Mouse (Mus musculus): ENCODE data around the gene Notch4. TPM values are rescaled to one million over a fixed set of nuclear protein-coding genes. Genes with fewer than 3 reads are reported as not detected.
A peak's percentile ranks its signal among the peaks of the same experiment; 100 is the strongest.

Gene Notch4
- polyA plus RNA-seq, 1 experiment from 2014 or later, result 11.1 TPM

DNA sequence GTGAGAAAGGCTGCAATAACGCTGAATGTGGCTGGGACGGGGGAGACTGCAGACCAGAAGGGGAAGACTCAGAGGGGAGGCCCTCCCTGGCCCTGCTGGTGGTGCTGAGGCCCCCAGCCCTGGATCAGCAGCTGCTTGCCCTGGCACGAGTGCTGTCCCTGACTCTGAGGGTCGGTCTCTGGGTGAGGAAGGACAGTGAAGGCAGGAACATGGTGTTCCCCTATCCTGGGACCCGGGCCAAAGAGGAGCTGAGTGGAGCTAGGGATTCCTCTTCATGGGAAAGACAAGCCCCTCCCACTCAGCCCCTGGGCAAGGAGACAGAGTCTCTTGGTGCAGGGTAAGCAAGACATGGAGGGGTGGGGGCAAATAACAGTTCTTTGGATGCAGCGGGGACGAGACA is 19.3 kb downstream of the Notch4 start:
- DNase-seq (ENCODE audit: low spot score), result no peak
- WGBS, result 68% methylated on average over 7 of the region's 7 CpGs
- peaks cover 15% of the 10 kb centered on the region for H3K4me1 ChIP-seq (replicated peaks; ENCODE audit: control insufficient read depth, insufficient read depth, low read length)
- H3K9ac ChIP-seq, result no peak overlapping the region
- no peaks in the 10 kb centered on the region for H3K27me3 ChIP-seq (ENCODE audit: control insufficient read depth, insufficient read depth, low read length)
- no peaks in the 10 kb centered on the region for H3K36me3 ChIP-seq (replicated peaks; ENCODE audit: control insufficient read depth, insufficient read depth)
- ATAC-seq (ENCODE audit: low FRiP score), result no peak
- H3K27ac ChIP-seq, result no peak overlapping the region
- no peak overlapping the region for H3K4me3 ChIP-seq (replicated peaks; ENCODE audit: low read length)
- H3K9me3 ChIP-seq (ENCODE audit: control insufficient read depth, low read length), result no peaks in the 10 kb centered on the region
- no peak overlapping the region for H3K4me2 ChIP-seq (replicated peaks)

DNA sequence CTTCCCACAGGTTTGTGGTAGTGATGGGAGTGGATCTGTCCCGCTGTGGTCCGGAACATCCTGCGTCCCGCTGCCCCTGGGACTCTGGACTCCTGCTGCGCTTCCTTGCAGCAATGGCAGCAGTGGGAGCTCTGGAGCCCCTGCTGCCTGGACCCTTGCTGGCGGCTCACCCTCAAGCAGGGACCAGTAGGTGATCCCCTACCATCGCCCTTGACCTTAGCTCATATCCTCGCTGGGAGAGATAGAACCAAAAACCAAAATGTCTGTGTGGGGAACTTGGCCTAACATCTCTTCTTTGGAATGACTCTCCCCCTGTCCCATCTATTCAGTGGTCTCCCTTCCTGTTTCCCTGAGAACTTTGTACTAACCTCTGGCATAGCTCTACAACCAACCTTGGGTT is 19.8 kb downstream of the Notch4 start:
- H3K27me3 ChIP-seq (ENCODE audit: control insufficient read depth, insufficient read depth, low read length), result no peaks in the 10 kb centered on the region

DNA sequence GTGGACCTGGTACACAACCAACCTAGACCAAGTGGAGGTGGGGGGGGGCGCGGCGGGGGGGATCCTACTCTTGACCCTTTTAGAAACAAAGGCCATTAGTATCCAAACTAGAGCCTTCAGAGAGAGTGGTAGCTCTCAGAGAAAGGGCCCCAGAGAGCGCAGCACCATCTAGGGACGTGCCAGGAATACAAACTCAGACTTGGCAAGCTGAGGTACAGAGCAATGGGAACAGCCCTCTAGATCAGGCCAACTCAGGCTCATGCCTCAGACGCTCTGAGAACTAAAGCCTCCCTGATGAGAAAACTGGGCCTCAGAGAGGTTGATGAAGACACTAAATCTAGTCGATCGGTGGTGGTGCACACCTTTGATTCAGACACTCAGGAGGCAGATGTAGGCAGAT is 21.1 kb downstream of the Notch4 start:
- no peaks in the 10 kb centered on the region for H3K9me3 ChIP-seq (ENCODE audit: control insufficient read depth, low read length)
- peak overlapping the region; percentile 98 for H3K27ac ChIP-seq
- no peak overlapping the region for H3K4me2 ChIP-seq (replicated peaks)
- no peak overlapping the region for H3K4me3 ChIP-seq (replicated peaks; ENCODE audit: low read length)
- no peak overlapping the region for H3K9ac ChIP-seq
- DNase-seq (ENCODE audit: low spot score) (no peak), ATAC-seq (ENCODE audit: low FRiP score) (no peak)
- no peaks in the 10 kb centered on the region for H3K36me3 ChIP-seq (replicated peaks; ENCODE audit: control insufficient read depth, insufficient read depth)
- H3K4me1 ChIP-seq (replicated peaks; ENCODE audit: control insufficient read depth, insufficient read depth, low read length), result peaks cover 26% of the 10 kb centered on the region
- H3K27me3 ChIP-seq (ENCODE audit: control insufficient read depth, insufficient read depth, low read length), result no peaks in the 10 kb centered on the region
- WGBS, result 86% methylated on average over 8 of the region's 8 CpGs

More for the DNA sequence above, 19.8 kb downstream of the Notch4 start:
- 87% methylated on average over 8 of the region's 8 CpGs for WGBS
- no peaks in the 10 kb centered on the region for H3K36me3 ChIP-seq (replicated peaks; ENCODE audit: control insufficient read depth, insufficient read depth)
- DNase-seq (ENCODE audit: low spot score) (no peak), ATAC-seq (ENCODE audit: low FRiP score) (no peak)
- no peaks in the 10 kb centered on the region for H3K9me3 ChIP-seq (ENCODE audit: control insufficient read depth, low read length)
- H3K4me3 ChIP-seq (replicated peaks; ENCODE audit: low read length), result no peak overlapping the region
- peaks cover 17% of the 10 kb centered on the region for H3K4me1 ChIP-seq (replicated peaks; ENCODE audit: control insufficient read depth, insufficient read depth, low read length)
- no peak overlapping the region for H3K9ac ChIP-seq
- H3K4me2 ChIP-seq (replicated peaks), result no peak overlapping the region
- no peak overlapping the region for H3K27ac ChIP-seq

DNA sequence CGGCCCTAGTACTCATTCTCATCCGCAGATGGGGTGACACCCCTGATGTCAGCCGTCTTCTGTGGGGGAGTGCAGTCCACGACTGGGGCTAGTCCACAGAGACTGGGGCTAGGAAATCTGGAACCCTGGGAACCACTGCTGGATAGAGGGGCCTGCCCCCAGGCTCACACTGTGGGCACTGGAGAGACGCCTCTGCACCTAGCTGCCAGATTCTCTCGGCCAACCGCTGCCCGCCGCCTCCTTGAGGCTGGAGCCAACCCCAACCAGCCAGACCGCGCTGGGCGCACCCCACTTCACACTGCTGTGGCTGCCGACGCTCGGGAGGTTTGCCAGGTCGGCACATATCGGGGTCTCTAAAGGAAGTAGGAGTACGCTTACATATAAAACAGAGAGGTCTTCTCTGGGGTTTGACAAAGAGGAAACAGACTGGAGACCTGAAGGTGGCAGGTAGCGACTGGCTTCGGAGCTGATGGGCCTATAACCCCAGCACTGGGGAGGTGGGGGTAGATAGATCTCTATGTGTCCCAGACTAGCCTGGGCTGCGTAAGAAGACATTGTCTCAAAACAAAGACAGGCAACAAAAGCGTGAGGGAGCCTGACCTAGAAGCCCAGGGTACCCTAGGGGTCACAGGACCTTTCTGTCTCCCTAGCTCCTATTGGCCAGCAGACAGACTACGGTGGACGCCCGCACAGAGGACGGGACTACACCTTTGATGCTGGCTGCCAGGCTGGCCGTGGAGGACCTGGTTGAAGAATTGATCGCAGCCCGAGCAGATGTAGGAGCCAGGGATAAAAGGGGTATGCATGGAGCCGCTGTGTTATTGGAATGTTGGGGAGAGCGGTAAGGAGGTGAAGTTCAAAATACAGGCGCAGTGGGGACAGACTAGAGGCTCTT is 22.1 kb downstream of the Notch4 start:
- peak overlapping the region; percentile 95 for H3K9ac ChIP-seq
- peak overlapping the region; percentile 98 for H3K4me2 ChIP-seq (replicated peaks)
- no peaks in the 10 kb centered on the region for H3K27me3 ChIP-seq (ENCODE audit: control insufficient read depth, insufficient read depth, low read length)
- ATAC-seq (ENCODE audit: low FRiP score) (peak; percentile 7), DNase-seq (ENCODE audit: low spot score) (peak; percentile 54)
- peaks cover 36% of the 10 kb centered on the region for H3K4me1 ChIP-seq (replicated peaks; ENCODE audit: control insufficient read depth, insufficient read depth, low read length)
- H3K36me3 ChIP-seq (replicated peaks; ENCODE audit: control insufficient read depth, insufficient read depth), result no peaks in the 10 kb centered on the region
- H3K27ac ChIP-seq, result peak overlapping the region; percentile 98
- WGBS, result 12% methylated on average over 32 of the region's 32 CpGs
- no peaks in the 10 kb centered on the region for H3K9me3 ChIP-seq (ENCODE audit: control insufficient read depth, low read length)
- peak overlapping the region; percentile 74 for H3K4me3 ChIP-seq (replicated peaks; ENCODE audit: low read length)

DNA sequence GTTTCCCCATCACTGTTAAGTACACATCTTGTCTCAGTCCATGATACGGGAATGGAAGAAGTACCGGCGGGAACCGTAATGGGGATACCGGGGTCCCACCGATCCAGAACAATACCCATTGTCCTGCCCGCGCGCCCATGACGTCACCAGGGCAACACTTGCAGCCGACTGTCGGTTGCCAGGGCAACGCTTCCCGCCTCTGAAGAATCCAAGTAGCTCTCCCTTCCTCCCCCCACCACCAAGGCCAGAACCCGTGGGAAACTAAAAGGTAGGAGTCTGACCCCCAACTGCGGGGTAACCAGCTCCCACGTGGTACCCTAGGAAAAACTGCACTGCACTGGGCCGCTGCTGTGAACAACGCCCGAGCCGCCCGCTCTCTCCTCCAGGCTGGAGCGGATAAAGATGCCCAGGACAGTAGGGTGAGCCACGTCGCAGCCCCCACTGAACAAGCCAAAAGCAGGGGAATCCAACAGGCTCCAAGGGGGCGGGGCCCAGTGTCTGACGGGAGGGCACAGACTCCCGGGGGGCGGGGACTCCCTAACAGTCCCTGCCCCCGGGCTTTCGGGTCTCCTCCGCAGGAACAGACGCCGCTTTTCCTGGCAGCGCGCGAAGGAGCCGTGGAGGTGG is 22.8 kb downstream of the Notch4 start:
- DNase-seq (ENCODE audit: low spot score) (peak; percentile 87), ATAC-seq (ENCODE audit: low FRiP score) (peak; percentile 73)
- peak overlapping the region; percentile 74 for H3K4me3 ChIP-seq (replicated peaks; ENCODE audit: low read length)
- peak overlapping the region; percentile 98 for H3K27ac ChIP-seq
- H3K4me1 ChIP-seq (replicated peaks; ENCODE audit: control insufficient read depth, insufficient read depth, low read length), result peaks cover 43% of the 10 kb centered on the region
- WGBS, result under 1% methylated on average over 37 of the region's 38 CpGs
- H3K9me3 ChIP-seq (ENCODE audit: control insufficient read depth, low read length), result no peaks in the 10 kb centered on the region
- H3K4me2 ChIP-seq (replicated peaks), result peak overlapping the region; percentile 98
- peak overlapping the region; percentile 95 for H3K9ac ChIP-seq
- no peaks in the 10 kb centered on the region for H3K36me3 ChIP-seq (replicated peaks; ENCODE audit: control insufficient read depth, insufficient read depth)
- no peaks in the 10 kb centered on the region for H3K27me3 ChIP-seq (ENCODE audit: control insufficient read depth, insufficient read depth, low read length)

DNA sequence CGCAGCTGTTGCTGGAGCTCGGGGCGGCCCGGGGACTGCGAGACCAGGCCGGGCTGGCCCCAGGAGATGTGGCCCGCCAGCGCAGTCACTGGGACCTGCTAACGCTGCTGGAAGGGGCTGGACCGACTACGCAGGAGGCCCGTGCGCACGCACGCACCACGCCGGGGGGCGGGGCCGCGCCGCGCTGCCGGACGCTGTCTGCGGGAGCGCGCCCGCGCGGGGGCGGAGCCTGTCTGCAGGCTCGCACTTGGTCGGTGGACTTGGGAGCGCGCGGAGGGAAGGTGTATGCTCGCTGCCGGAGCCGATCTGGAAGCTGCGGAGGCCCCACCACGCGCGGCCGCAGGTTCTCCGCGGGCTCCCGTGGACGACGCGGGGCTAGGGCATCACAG is 23.3 kb downstream of the Notch4 start:
- H3K4me1 ChIP-seq (replicated peaks; ENCODE audit: control insufficient read depth, insufficient read depth, low read length), result peaks cover 43% of the 10 kb centered on the region
- peak overlapping the region; percentile 74 for H3K4me3 ChIP-seq (replicated peaks; ENCODE audit: low read length)
- 1% methylated on average over 49 of the region's 50 CpGs for WGBS

DNA sequence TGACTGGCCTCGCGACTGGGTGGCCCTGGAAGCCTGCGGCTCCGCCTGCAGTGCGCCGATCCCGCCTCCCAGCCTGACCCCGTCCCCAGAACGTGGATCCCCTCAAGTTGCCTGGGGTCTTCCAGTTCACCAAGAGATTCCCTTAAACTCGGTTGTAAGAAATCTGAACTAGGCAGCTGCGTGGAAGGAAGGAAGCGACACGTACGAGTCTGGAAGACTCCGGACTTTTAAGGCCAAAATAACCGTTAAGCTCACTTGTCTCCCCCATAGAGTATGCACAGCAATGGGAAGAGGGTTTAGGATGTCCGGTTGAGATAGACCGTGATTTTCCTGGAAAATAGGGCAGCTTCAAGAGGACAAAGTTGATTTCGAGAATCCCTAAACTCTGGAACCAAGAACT is 23.7 kb downstream of the Notch4 start:
- H3K27ac ChIP-seq, result peak overlapping the region; percentile 98
- H3K4me1 ChIP-seq (replicated peaks; ENCODE audit: control insufficient read depth, insufficient read depth, low read length), result peaks cover 43% of the 10 kb centered on the region
- no peak for ATAC-seq (ENCODE audit: low FRiP score)
- peak overlapping the region; percentile 95 for H3K9ac ChIP-seq
- DNase-seq (ENCODE audit: low spot score), result no peak
- H3K4me2 ChIP-seq (replicated peaks), result peak overlapping the region; percentile 98
- H3K36me3 ChIP-seq (replicated peaks; ENCODE audit: control insufficient read depth, insufficient read depth), result no peaks in the 10 kb centered on the region
- WGBS, result 3% methylated on average over 19 of the region's 19 CpGs
- no peaks in the 10 kb centered on the region for H3K27me3 ChIP-seq (ENCODE audit: control insufficient read depth, insufficient read depth, low read length)
- peak overlapping the region; percentile 74 for H3K4me3 ChIP-seq (replicated peaks; ENCODE audit: low read length)
- no peaks in the 10 kb centered on the region for H3K9me3 ChIP-seq (ENCODE audit: control insufficient read depth, low read length)

More for the DNA sequence above, 23.3 kb downstream of the Notch4 start:
- no peaks in the 10 kb centered on the region for H3K36me3 ChIP-seq (replicated peaks; ENCODE audit: control insufficient read depth, insufficient read depth)
- no peaks in the 10 kb centered on the region for H3K9me3 ChIP-seq (ENCODE audit: control insufficient read depth, low read length)
- peak overlapping the region; percentile 95 for H3K9ac ChIP-seq
- peak overlapping the region; percentile 98 for H3K27ac ChIP-seq
- ATAC-seq (ENCODE audit: low FRiP score) (peak; percentile 83), DNase-seq (ENCODE audit: low spot score) (peak; percentile 98)
- H3K27me3 ChIP-seq (ENCODE audit: control insufficient read depth, insufficient read depth, low read length), result no peaks in the 10 kb centered on the region
- H3K4me2 ChIP-seq (replicated peaks), result peak overlapping the region; percentile 98

DNA sequence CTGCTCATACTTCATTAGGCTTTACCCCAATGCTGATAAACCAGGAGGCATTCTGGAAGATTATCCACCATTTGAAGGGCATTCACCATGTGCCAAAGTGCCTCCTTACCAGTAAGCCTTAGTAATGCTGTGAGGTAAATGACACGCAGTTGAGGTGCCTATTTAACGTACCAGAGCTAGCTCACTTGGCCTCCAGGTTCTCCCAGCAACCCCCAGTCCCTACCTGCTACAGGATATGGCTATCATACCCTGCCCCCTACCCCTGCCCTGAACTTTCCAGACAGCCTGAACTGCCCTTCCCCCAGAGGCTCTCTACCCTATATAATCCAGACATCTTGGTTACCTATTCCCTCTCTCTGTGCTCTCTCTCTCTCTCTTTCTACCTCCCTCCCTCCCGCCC is 24.7 kb downstream of the Notch4 start:
- WGBS, result 85% methylated on average over 3 of the region's 3 CpGs
- no peak overlapping the region for H3K4me3 ChIP-seq (replicated peaks; ENCODE audit: low read length)
- no peaks in the 10 kb centered on the region for H3K27me3 ChIP-seq (ENCODE audit: control insufficient read depth, insufficient read depth, low read length)
- H3K4me2 ChIP-seq (replicated peaks), result 0 out of 2 replicates have a peak overlapping the region, but pooled peaks have one; percentile 98
- no peak overlapping the region for H3K9ac ChIP-seq
- H3K36me3 ChIP-seq (replicated peaks; ENCODE audit: control insufficient read depth, insufficient read depth), result no peaks in the 10 kb centered on the region
- DNase-seq (ENCODE audit: low spot score) (no peak), ATAC-seq (ENCODE audit: low FRiP score) (no peak)
- H3K27ac ChIP-seq, result no peak overlapping the region
- H3K9me3 ChIP-seq (ENCODE audit: control insufficient read depth, low read length), result no peaks in the 10 kb centered on the region
- peaks cover 51% of the 10 kb centered on the region for H3K4me1 ChIP-seq (replicated peaks; ENCODE audit: control insufficient read depth, insufficient read depth, low read length)

DNA sequence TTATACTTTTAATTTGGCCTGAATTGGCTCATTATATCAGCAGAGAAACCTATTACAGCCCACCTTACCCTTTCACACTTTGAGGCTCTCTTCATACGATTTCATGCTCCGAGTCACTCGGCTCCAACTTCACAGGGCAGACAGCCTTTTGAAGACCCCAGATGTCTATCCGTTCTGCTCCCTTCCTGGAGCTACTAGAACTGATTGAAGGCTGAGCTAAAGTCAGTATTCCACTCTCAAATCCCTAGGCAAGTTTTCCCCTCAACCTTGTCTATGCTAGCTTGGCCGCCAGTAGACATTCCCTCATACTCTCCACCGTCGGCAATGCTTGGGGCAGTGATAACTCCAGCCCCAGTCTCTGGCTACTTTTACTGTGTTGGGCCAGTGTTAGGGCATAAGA is 25.1 kb downstream of the Notch4 start:
- H3K27ac ChIP-seq, result no peak overlapping the region
- 56% methylated on average over 7 of the region's 7 CpGs for WGBS
- ATAC-seq (ENCODE audit: low FRiP score), result no peak

More for the DNA sequence above, 25.1 kb downstream of the Notch4 start:
- no peak for DNase-seq (ENCODE audit: low spot score)
- H3K36me3 ChIP-seq (replicated peaks; ENCODE audit: control insufficient read depth, insufficient read depth), result no peaks in the 10 kb centered on the region
- peaks cover 55% of the 10 kb centered on the region for H3K4me1 ChIP-seq (replicated peaks; ENCODE audit: control insufficient read depth, insufficient read depth, low read length)
- no peaks in the 10 kb centered on the region for H3K9me3 ChIP-seq (ENCODE audit: control insufficient read depth, low read length)
- H3K9ac ChIP-seq, result no peak overlapping the region
- H3K27me3 ChIP-seq (ENCODE audit: control insufficient read depth, insufficient read depth, low read length), result no peaks in the 10 kb centered on the region
- no peak overlapping the region for H3K4me3 ChIP-seq (replicated peaks; ENCODE audit: low read length)
- H3K4me2 ChIP-seq (replicated peaks), result 0 out of 2 replicates have a peak overlapping the region, but pooled peaks have one; percentile 11

All from hindbrain, embryonic 14.5 days (tissue).